Mouse (Mus musculus) embryonic facial prominence, embryonic 10.5 days (tissue): Measurements from ENCODE around the gene Pyroxd2. TPM values are rescaled to one million over a fixed set of nuclear protein-coding genes. Genes with fewer than 3 reads are reported as not detected.
A peak's percentile ranks its signal among the peaks of the same experiment; 100 is the strongest.

Experiments used
- DNase-seq: peaks from one replicate; pipeline ENCODE4 v3.0.0-alpha.2; 2017; ENCODE audit warnings: low spot score
- H3K27ac ChIP-seq: fragments of 300-500 bp; sonication (generic); replicated peaks from 2 replicates; pipeline ENCODE4 v1.5.1; 2016; ENCODE audit warnings: mild to moderate bottlenecking
- H3K27me3 ChIP-seq: fragments of 300-500 bp; sonication (generic); replicated peaks from 2 replicates; pipeline ENCODE4 v1.6.1; 2016; ENCODE audit warnings: low read depth, mild to moderate bottlenecking; ENCODE audit not compliant: poor library complexity, severe bottlenecking
- H3K36me3 ChIP-seq: fragments of 300-500 bp; sonication (generic); replicated peaks from 2 replicates; pipeline ENCODE4 v1.6.1; 2016; ENCODE audit warnings: mild to moderate bottlenecking, moderate library complexity
- H3K4me1 ChIP-seq: fragments of 300-500 bp; sonication (generic); 2 replicates; pipeline ENCODE4 v1.6.1; 2016
- H3K4me3 ChIP-seq: fragments of 300-500 bp; sonication (generic); 2 replicates; pipeline ENCODE4 v1.5.1; 2016; ENCODE audit warnings: mild to moderate bottlenecking, moderate library complexity
- H3K9me3 ChIP-seq: fragments of 300-500 bp; sonication (generic); 2 replicates; pipeline ENCODE4 v1.6.1; 2016; ENCODE audit warnings: mild to moderate bottlenecking
- WGBS: fragments of 180-500 bp; shearing (Covaris S2); methylation state at CpG from one replicate; pipeline ENCODE4 v1.1.7; 2016; 5-methylcytosine and 5-hydroxymethylcytosine counted together
- polyA plus RNA-seq: library from polyadenylated mRNA; unstranded; fragments of >200 nt; fragmentation: Nextera tagmentation; extraction: Ambion mirVana; gene quantifications from 2 replicates; pipeline ENCODE4 v1.2.1, GENCODE M21; 2016

Gene Pyroxd2
- polyA plus RNA-seq, 1 experiment from 2014 or later: 1.00 TPM

GRCm38 (mm10) chr19:42770141-42770872 is 17.7 kb upstream of the Pyroxd2 start:
- 79% methylated on average over 23 of the region's 23 CpGs for WGBS
- H3K4me1 ChIP-seq: peaks cover 12% of the 10 kb centered on the region; the same call in 1 of the 2 replicates
- no peak overlapping the region for H3K27ac ChIP-seq
- H3K27me3 ChIP-seq: no peaks in the 10 kb centered on the region
- peaks cover 38% of the 10 kb centered on the region for H3K36me3 ChIP-seq
- no peak for DNase-seq
- H3K9me3 ChIP-seq: no peaks in the 10 kb centered on the region
- no peak overlapping the region for H3K4me3 ChIP-seq

- H3K9me3 ChIP-seq: no peaks in the 10 kb centered on the region
- H3K27me3 ChIP-seq: no peaks in the 10 kb centered on the region
- no peak for DNase-seq
- 87% methylated on average over 10 of the region's 10 CpGs for WGBS
- H3K4me1 ChIP-seq: peaks cover 15% of the 10 kb centered on the region
- H3K4me3 ChIP-seq: no peak overlapping the region
- H3K36me3 ChIP-seq: peaks cover 38% of the 10 kb centered on the region
- no peak overlapping the region for H3K27ac ChIP-seq
These were observed 17.1 kb upstream of the Pyroxd2 start for GRCm38 (mm10) chr19:42769648-42770047.

- 0 out of 2 replicates have a peak overlapping the region, but pooled peaks have one; percentile 30 for H3K27ac ChIP-seq
- H3K9me3 ChIP-seq: no peaks in the 10 kb centered on the region
- H3K4me1 ChIP-seq: peaks cover 27% of the 10 kb centered on the region
- no peaks in the 10 kb centered on the region for H3K27me3 ChIP-seq
- WGBS: 79% methylated on average over 8 of the region's 8 CpGs
- no peak for DNase-seq
- peaks cover 38% of the 10 kb centered on the region for H3K36me3 ChIP-seq
- no peak overlapping the region for H3K4me3 ChIP-seq
These were observed 14.8 kb upstream of the Pyroxd2 start for GRCm38 (mm10) chr19:42767361-42767760.

- H3K27ac ChIP-seq: no peak overlapping the region
- peaks cover 30% of the 10 kb centered on the region for H3K36me3 ChIP-seq
- WGBS: 75% methylated on average over 10 of the region's 10 CpGs
- no peak for DNase-seq
- no peaks in the 10 kb centered on the region for H3K27me3 ChIP-seq
- H3K9me3 ChIP-seq: no peaks in the 10 kb centered on the region
- peaks cover 24% of the 10 kb centered on the region for H3K4me1 ChIP-seq
- no peak overlapping the region for H3K4me3 ChIP-seq
These were observed 11.8 kb upstream of the Pyroxd2 start for GRCm38 (mm10) chr19:42764398-42764797.

GRCm38 (mm10) chr19:42756671-42757070 is 4.1 kb upstream of the Pyroxd2 start:
- no peak for DNase-seq
- 84% methylated on average over 6 of the region's 6 CpGs for WGBS
- no peaks in the 10 kb centered on the region for H3K9me3 ChIP-seq
- H3K27me3 ChIP-seq: peaks cover 4% of the 10 kb centered on the region; the same call in 1 of the 2 replicates
- H3K27ac ChIP-seq: no peak overlapping the region
- H3K36me3 ChIP-seq: 0 out of 2 replicates have a peak, but pooled peaks cover 8% of the 10 kb centered on the region
- H3K4me3 ChIP-seq: no peak overlapping the region
- peaks cover 45% of the 10 kb centered on the region for H3K4me1 ChIP-seq

- Histone ChIP-seq H3K27me3 (peaks cover 10% of the 10 kb centered on the region; the same call in 1 of the 2 replicates), H3K9me3 (no peaks in the 10 kb centered on the region), H3K4me1 (peaks cover 54% of the 10 kb centered on the region), H3K36me3 (0 out of 2 replicates have a peak, but pooled peaks cover 4% of the 10 kb centered on the region), H3K4me3 (no peak overlapping the region), H3K27ac (no peak overlapping the region; the same call in 1 of the 2 replicates)
- 80% methylated on average over 15 of the region's 15 CpGs for WGBS
- no peak for DNase-seq
These were observed 2.7 kb upstream of the Pyroxd2 start for GRCm38 (mm10) chr19:42755148-42755870.

- 48% methylated on average over 11 of the region's 11 CpGs for WGBS
- Histone ChIP-seq H3K4me3 (peak overlapping the region; percentile 54; the same call in 1 of the 2 replicates), H3K9me3 (no peaks in the 10 kb centered on the region), H3K4me1 (peaks cover 60% of the 10 kb centered on the region), H3K27ac (peak overlapping the region; percentile 87), H3K36me3 (no peaks in the 10 kb centered on the region), H3K27me3 (peaks cover 10% of the 10 kb centered on the region; the same call in 1 of the 2 replicates)
- peak; percentile 37 for DNase-seq
These were observed 754 bp upstream of the Pyroxd2 start for GRCm38 (mm10) chr19:42753141-42753917.

- no peak overlapping the region for H3K4me3 ChIP-seq
- H3K27ac ChIP-seq: no peak overlapping the region
- WGBS: 84% methylated on average over 11 of the region's 11 CpGs
- H3K4me1 ChIP-seq: peaks cover 45% of the 10 kb centered on the region
- no peaks in the 10 kb centered on the region for H3K36me3 ChIP-seq
- DNase-seq: no peak
- H3K27me3 ChIP-seq: peaks cover 10% of the 10 kb centered on the region; the same call in 1 of the 2 replicates
- H3K9me3 ChIP-seq: no peaks in the 10 kb centered on the region
These were observed 2.4 kb downstream of the Pyroxd2 start for GRCm38 (mm10) chr19:42750196-42750595.

- Histone ChIP-seq H3K4me1 (peaks cover 35% of the 10 kb centered on the region), H3K27ac (no peak overlapping the region), H3K36me3 (no peaks in the 10 kb centered on the region), H3K27me3 (peaks cover 12% of the 10 kb centered on the region; the same call in 1 of the 2 replicates), H3K9me3 (no peaks in the 10 kb centered on the region), H3K4me3 (no peak overlapping the region)
- DNase-seq: no peak
- WGBS: 92% methylated on average over 8 of the region's 8 CpGs
These were observed 5.9 kb downstream of the Pyroxd2 start for GRCm38 (mm10) chr19:42746702-42747101.

GRCm38 (mm10) chr19:42745869-42746224 is 6.7 kb downstream of the Pyroxd2 start:
- Histone ChIP-seq H3K4me3 (no peak overlapping the region), H3K27me3 (peaks cover 6% of the 10 kb centered on the region; the same call in 1 of the 2 replicates), H3K9me3 (no peaks in the 10 kb centered on the region), H3K27ac (no peak overlapping the region), H3K36me3 (no peaks in the 10 kb centered on the region), H3K4me1 (peaks cover 29% of the 10 kb centered on the region)
- DNase-seq: no peak
- WGBS: 85% methylated on average over 4 of the region's 4 CpGs

- H3K36me3 ChIP-seq: no peaks in the 10 kb centered on the region
- H3K9me3 ChIP-seq: no peaks in the 10 kb centered on the region
- DNase-seq: no peak
- peaks cover 25% of the 10 kb centered on the region for H3K4me1 ChIP-seq
- peak overlapping the region; percentile 4; the same call in 1 of the 2 replicates for H3K27ac ChIP-seq
- H3K4me3 ChIP-seq: no peak overlapping the region
- H3K27me3 ChIP-seq: peaks cover 6% of the 10 kb centered on the region; the same call in 1 of the 2 replicates
- 69% methylated on average over 9 of the region's 9 CpGs for WGBS
These were observed 7.3 kb downstream of the Pyroxd2 start for GRCm38 (mm10) chr19:42745084-42745868.
